Mouse (Mus musculus) embryonic facial prominence, embryonic 12.5 days (tissue): ENCODE results near the gene Otud7a. TPM values are rescaled to one million over a fixed set of nuclear protein-coding genes. Genes with fewer than 3 reads are reported as not detected.

Experiments used
- ATAC-seq: fragments of 200-750 bp; cut with Nextera tagmentation; 2 replicates; pipeline ENCODE4 v1.8.0; 2017; ENCODE audit not compliant: insufficient number of reproducible peaks, insufficient read depth, low FRiP score, low TSS enrichment
- H3K27ac ChIP-seq: fragments of 300-500 bp; sonication (generic); 2 replicates; pipeline ENCODE4 v1.5.1; 2016; ENCODE audit warnings: mild to moderate bottlenecking
- H3K27me3 ChIP-seq: fragments of 300-500 bp; sonication (generic); 2 replicates; pipeline ENCODE4 v1.6.1; 2016; ENCODE audit warnings: mild to moderate bottlenecking, moderate library complexity
- H3K36me3 ChIP-seq: fragments of 300-500 bp; sonication (generic); 2 replicates; pipeline ENCODE4 v1.6.1; 2016; ENCODE audit warnings: mild to moderate bottlenecking
- H3K4me1 ChIP-seq: fragments of 300-500 bp; sonication (generic); 2 replicates; pipeline ENCODE4 v1.6.1; 2016
- H3K4me2 ChIP-seq: fragments of 300-500 bp; sonication (generic); replicated peaks from 2 replicates; pipeline ENCODE4 v1.6.1; 2016; ENCODE audit warnings: mild to moderate bottlenecking, moderate library complexity
- H3K4me3 ChIP-seq: fragments of 300-500 bp; sonication (generic); 2 replicates; pipeline ENCODE4 v1.5.1; 2016; ENCODE audit warnings: mild to moderate bottlenecking
- H3K9ac ChIP-seq: fragments of 300-500 bp; sonication (generic); 2 replicates; pipeline ENCODE4 v1.6.1; 2016; ENCODE audit warnings: mild to moderate bottlenecking, moderate library complexity
- H3K9me3 ChIP-seq: fragments of 300-500 bp; sonication (generic); 2 replicates; pipeline ENCODE4 v1.6.1; 2016; ENCODE audit warnings: mild to moderate bottlenecking, moderate library complexity
- WGBS: fragments of 180-500 bp; shearing (Covaris S2); methylation state at CpG from one replicate; pipeline ENCODE4 v1.1.7; 2016; 5-methylcytosine and 5-hydroxymethylcytosine counted together
- polyA plus RNA-seq: library from polyadenylated mRNA; unstranded; fragments of >200 nt; fragmentation: Nextera tagmentation; extraction: Ambion mirVana; gene quantifications from 2 replicates; pipeline ENCODE4 v1.2.1, GENCODE M21; 2016

The Otud7a gene
- polyA plus RNA-seq, 1 experiment from 2014 or later: 0.28 TPM

DNA sequence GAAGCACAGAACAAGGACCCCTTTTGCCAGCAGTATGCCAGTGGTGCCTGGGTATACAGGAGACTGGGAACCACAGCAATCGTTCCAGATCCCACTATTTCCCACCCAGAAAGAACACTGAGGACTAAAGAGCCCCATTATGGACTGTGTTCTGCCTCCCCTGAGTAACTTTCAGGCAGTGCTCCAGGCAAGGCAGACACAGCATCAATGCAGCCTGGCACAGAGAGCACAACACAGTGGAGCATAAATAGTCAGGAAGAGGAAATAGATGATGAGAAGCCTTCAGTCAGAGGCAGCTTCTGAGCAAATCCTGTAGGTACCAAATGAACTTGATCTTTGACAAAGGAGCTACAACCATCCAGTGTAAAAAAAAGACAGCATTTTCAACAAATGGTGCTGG is 115.1 kb downstream of the Otud7a start:
- H3K4me1 ChIP-seq: no peaks in the 10 kb centered on the region
- ATAC-seq: no peak
- H3K9ac ChIP-seq: no peak overlapping the region
- H3K27me3 ChIP-seq: no peaks in the 10 kb centered on the region
- no peak overlapping the region for H3K4me3 ChIP-seq
- no peak overlapping the region for H3K27ac ChIP-seq
- no peaks in the 10 kb centered on the region for H3K36me3 ChIP-seq
- no peaks in the 10 kb centered on the region for H3K9me3 ChIP-seq
- no peak overlapping the region for H3K4me2 ChIP-seq
- WGBS: 57% methylated on average over 1 of the region's 1 CpGs

DNA sequence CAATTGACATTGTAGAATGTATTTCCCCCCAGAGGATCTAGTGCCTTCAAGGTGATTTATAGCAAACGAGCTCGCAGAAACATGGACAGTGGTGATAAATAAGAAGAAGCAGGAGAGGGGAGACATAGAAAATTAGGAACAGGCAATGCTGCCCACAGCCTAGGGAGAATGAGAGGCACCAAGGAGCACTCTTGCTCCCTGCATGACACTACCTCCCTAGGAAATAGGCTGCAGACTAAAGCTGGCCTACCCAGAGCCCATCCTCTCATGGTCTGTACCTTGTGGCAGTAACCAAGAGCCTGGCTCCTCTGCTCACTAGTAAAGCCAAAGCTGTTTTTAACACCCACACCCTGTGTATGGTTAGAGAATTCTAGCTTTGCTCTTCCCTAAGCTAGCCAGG is 138.8 kb downstream of the Otud7a start:
- Histone ChIP-seq H3K4me1 (no peaks in the 10 kb centered on the region), H3K4me3 (no peak overlapping the region), H3K36me3 (no peaks in the 10 kb centered on the region), H3K27ac (no peak overlapping the region), H3K4me2 (no peak overlapping the region), H3K9me3 (no peaks in the 10 kb centered on the region), H3K9ac (no peak overlapping the region), H3K27me3 (no peaks in the 10 kb centered on the region)
- no peak for ATAC-seq
- WGBS: 82% methylated on average over 2 of the region's 2 CpGs

GRCm38 (mm10) chr7:63586184-63586870 is 141.8 kb downstream of the Otud7a start:
- Histone ChIP-seq H3K9ac (no peak overlapping the region), H3K27me3 (no peaks in the 10 kb centered on the region), H3K4me3 (no peak overlapping the region), H3K9me3 (no peaks in the 10 kb centered on the region), H3K4me1 (no peaks in the 10 kb centered on the region), H3K27ac (no peak overlapping the region), H3K4me2 (no peak overlapping the region), H3K36me3 (no peaks in the 10 kb centered on the region)
- no peak for ATAC-seq
- 51% methylated on average over 2 of the region's 2 CpGs for WGBS

DNA sequence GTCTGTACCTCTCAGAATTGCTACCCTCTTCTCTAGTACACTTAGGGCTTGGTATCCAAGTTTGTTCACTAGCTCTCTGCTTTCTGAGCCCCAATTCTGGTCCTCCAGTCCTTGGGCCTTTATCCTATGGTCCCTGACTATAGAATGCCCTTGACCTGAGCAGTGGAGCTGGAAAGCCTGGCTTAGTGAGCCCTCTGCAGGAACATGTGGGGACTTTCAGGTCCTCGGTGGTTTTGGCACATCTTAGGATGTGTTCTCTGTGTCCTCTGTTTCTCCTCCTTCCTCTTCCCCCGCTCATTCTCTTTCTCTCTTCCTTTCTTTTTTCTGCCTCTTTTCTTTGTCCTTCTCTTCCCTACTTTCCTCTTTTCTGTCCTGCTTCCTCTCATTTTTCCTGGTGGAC is 145.8 kb downstream of the Otud7a start:
- no peaks in the 10 kb centered on the region for H3K27me3 ChIP-seq
- no peak for ATAC-seq
- H3K9me3 ChIP-seq: no peaks in the 10 kb centered on the region
- H3K27ac ChIP-seq: no peak overlapping the region
- no peak overlapping the region for H3K4me2 ChIP-seq
- no peak overlapping the region for H3K9ac ChIP-seq
- WGBS: 55% methylated on average over 2 of the region's 2 CpGs
- no peaks in the 10 kb centered on the region for H3K4me1 ChIP-seq
- no peak overlapping the region for H3K4me3 ChIP-seq
- no peaks in the 10 kb centered on the region for H3K36me3 ChIP-seq

GRCm38 (mm10) chr7:63591322-63591721 is 146.8 kb downstream of the Otud7a start:
- H3K4me1 ChIP-seq: no peaks in the 10 kb centered on the region
- H3K9me3 ChIP-seq: no peaks in the 10 kb centered on the region
- H3K4me3 ChIP-seq: no peak overlapping the region
- no peak overlapping the region for H3K4me2 ChIP-seq
- no peak overlapping the region for H3K9ac ChIP-seq
- H3K36me3 ChIP-seq: no peaks in the 10 kb centered on the region
- no peak overlapping the region for H3K27ac ChIP-seq
- WGBS: 58% methylated on average over 4 of the region's 4 CpGs
- no peaks in the 10 kb centered on the region for H3K27me3 ChIP-seq
- ATAC-seq: no peak

DNA sequence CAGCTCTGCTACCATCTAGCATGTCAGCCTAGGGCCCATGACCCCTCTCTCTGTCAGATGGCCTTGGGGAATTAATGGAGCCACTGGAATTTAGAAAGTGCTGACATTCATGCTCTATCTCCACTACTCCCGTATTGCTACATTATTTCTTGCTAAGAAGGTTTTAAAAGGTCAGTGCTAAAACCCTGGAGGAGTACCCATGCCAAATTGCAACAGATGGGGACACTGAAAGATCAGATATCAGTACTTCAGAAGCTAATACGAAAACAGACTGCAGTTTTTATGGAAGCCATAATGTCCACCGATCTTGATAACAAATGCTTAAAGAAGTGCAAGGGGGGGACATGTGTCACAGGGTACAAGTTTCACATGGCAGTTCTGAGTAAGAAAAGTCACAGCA is 147.5 kb downstream of the Otud7a start:
- Histone ChIP-seq H3K4me1 (no peaks in the 10 kb centered on the region), H3K27me3 (no peaks in the 10 kb centered on the region), H3K4me3 (no peak overlapping the region), H3K4me2 (no peak overlapping the region), H3K27ac (no peak overlapping the region), H3K9ac (no peak overlapping the region), H3K36me3 (no peaks in the 10 kb centered on the region), H3K9me3 (no peaks in the 10 kb centered on the region)
- no peak for ATAC-seq
- 45% methylated on average over 3 of the region's 3 CpGs for WGBS

DNA sequence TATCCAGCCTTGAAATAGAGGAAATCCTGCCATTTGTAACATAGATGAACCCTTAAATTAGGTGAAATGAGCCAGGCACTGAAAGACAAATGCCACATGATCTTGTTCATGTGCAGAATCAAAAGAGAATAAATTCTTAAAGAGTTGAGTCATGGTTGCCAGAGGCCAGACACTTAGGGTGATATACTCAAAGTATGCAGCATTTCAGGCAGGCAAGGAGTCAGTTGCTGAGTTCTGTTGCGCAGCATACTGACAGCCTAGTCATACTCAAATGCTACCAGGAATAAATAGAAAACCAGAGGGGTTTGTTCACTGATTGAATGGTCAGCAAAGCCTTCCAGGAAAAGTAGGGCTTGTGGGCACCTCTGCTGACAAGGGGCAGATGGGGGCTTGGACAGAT is 160.3 kb downstream of the Otud7a start:
- H3K4me1 ChIP-seq: no peaks in the 10 kb centered on the region
- 79% methylated on average over 1 of the region's 1 CpGs for WGBS
- H3K9ac ChIP-seq: no peak overlapping the region
- H3K27ac ChIP-seq: no peak overlapping the region
- H3K27me3 ChIP-seq: no peaks in the 10 kb centered on the region
- H3K4me2 ChIP-seq: no peak overlapping the region
- H3K36me3 ChIP-seq: no peaks in the 10 kb centered on the region
- ATAC-seq: no peak
- H3K9me3 ChIP-seq: no peaks in the 10 kb centered on the region
- H3K4me3 ChIP-seq: no peak overlapping the region

DNA sequence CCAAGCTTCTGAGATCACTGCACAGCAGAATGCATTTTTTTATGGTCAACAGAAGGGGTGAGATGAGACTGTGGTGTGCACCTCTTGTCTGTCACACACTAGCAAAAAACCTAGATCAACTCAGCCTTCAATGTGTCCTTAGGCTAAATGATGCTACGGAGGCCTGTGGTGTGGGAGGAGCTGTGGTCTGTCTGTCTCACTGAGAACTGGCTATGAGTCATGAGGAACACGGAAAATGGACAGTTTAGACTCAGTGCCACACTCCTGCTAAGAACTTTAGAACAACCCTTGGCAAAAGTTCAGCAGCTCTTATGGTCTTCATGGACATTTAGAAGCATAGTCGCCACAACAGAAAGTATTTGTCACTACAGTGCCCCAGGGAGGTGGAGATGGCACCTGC is 172.5 kb downstream of the Otud7a start:
- Histone ChIP-seq H3K4me1 (no peaks in the 10 kb centered on the region), H3K36me3 (no peaks in the 10 kb centered on the region), H3K9ac (no peak overlapping the region), H3K27me3 (no peaks in the 10 kb centered on the region), H3K27ac (no peak overlapping the region), H3K9me3 (no peaks in the 10 kb centered on the region), H3K4me2 (no peak overlapping the region), H3K4me3 (no peak overlapping the region)
- 76% methylated on average over 3 of the region's 3 CpGs for WGBS
- ATAC-seq: no peak

DNA sequence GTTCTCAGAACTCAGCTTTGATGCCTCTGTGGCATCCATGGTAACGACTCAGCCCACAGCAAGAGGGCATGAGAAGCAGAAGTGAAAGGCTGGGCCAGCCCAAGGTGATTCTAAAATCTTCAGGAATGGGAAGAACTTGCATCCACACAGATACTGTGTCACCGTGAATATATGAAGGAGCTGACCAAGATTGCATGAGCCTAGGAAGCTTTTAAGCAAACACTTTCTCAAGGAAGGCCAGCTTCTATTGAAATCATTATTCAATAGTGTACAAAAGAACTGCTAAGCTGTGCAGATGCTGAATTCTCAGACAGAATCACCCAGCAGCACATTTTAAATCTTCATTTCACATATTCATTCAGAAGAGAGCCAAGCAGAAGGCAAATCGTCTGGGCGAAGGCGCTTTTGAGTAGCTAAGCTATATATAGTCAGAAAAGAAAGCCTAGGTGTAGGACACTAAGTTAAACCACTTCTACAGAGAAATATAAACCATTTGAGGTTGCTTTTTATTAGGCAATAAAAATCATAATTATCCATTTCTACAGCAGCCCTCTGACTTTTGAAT is 176.3 kb downstream of the Otud7a start:
- Histone ChIP-seq H3K36me3 (no peaks in the 10 kb centered on the region), H3K4me1 (no peaks in the 10 kb centered on the region), H3K9me3 (no peaks in the 10 kb centered on the region), H3K27ac (no peak overlapping the region), H3K9ac (no peak overlapping the region), H3K27me3 (no peaks in the 10 kb centered on the region), H3K4me3 (no peak overlapping the region), H3K4me2 (no peak overlapping the region)
- 88% methylated on average over 5 of the region's 5 CpGs for whole genome bisulfite sequencing
- no peak for ATAC-seq

DNA sequence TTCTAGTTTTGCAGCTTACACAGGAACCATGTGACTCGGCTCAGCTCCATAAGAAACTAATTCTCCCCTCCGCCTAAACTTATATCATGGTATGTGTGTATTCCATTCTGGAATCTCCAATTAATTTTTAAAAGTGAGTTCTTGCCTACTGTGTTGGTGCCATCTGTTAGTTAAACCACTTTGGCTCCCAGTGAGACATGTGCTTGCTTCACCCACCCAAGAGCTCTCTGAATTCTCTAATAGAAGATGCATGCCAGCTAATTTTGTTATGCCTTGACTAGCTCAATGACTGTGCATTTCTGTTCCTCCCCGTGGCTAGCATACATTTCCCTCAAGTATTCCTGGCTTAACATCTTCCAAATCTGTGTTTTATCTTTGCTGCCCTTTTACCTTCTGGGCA is 193.1 kb downstream of the Otud7a start:
- WGBS: 77% methylated on average over 3 of the region's 3 CpGs

GRCm38 (mm10) chr7:63644002-63644401 is 199.5 kb downstream of the Otud7a start:
- WGBS: 91% methylated on average over 1 of the region's 1 CpGs
- H3K36me3 ChIP-seq: no peaks in the 10 kb centered on the region
- H3K4me2 ChIP-seq: no peak overlapping the region
- no peak overlapping the region for H3K4me3 ChIP-seq
- no peaks in the 10 kb centered on the region for H3K27me3 ChIP-seq
- no peaks in the 10 kb centered on the region for H3K9me3 ChIP-seq
- no peak for ATAC-seq
- H3K27ac ChIP-seq: no peak overlapping the region
- H3K4me1 ChIP-seq: no peaks in the 10 kb centered on the region
- no peak overlapping the region for H3K9ac ChIP-seq

More for the DNA sequence above, 193.1 kb downstream of the Otud7a start:
- H3K27me3 ChIP-seq: no peaks in the 10 kb centered on the region
- H3K27ac ChIP-seq: no peak overlapping the region
- no peak for ATAC-seq
- H3K9me3 ChIP-seq: no peaks in the 10 kb centered on the region
- no peak overlapping the region for H3K9ac ChIP-seq
- no peak overlapping the region for H3K4me3 ChIP-seq
- no peak overlapping the region for H3K4me2 ChIP-seq
- H3K36me3 ChIP-seq: no peaks in the 10 kb centered on the region
- H3K4me1 ChIP-seq: no peaks in the 10 kb centered on the region

DNA sequence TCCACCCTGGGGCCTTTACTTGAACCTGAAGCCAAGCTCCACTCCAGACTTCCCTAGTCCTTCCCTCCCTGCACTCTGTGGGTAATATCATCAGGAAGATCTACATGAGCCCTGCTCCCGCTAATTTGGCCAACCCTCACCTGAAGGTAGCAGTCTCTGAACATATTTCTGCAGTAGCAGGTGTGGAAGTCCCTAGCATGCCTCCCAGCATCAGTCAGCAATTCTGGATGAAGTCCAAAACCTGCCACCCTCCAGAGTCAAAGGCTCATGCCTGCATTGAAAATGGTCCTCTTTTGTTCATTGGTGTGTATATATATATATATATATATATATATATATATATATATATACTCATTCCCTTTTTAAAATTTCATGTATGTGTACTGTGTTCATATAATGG is 202.6 kb downstream of the Otud7a start:
- H3K4me2 ChIP-seq: no peak overlapping the region
- H3K4me3 ChIP-seq: no peak overlapping the region
- WGBS: 65% methylated on average over 1 of the region's 1 CpGs
- no peaks in the 10 kb centered on the region for H3K4me1 ChIP-seq
- no peaks in the 10 kb centered on the region for H3K27me3 ChIP-seq
- H3K36me3 ChIP-seq: no peaks in the 10 kb centered on the region
- H3K27ac ChIP-seq: no peak overlapping the region
- H3K9ac ChIP-seq: no peak overlapping the region
- H3K9me3 ChIP-seq: no peaks in the 10 kb centered on the region
- ATAC-seq: no peak
